Mouse (Mus musculus) Muller cell, postnatal 12 days (primary cell): Measurements from ENCODE around the gene Msmp.
"Not testable (repeated sequence)": the region's sequence is repeated elsewhere in the genome, so short reads cannot be mapped to it uniquely, and the experiment has no call there.

ENCODE experiments used
- DNase-seq: peaks from one replicate; pipeline ENCODE4 v3.0.0-alpha.2; 2015; ENCODE audit errors: inconsistent ontology term

The Msmp gene

DNA sequence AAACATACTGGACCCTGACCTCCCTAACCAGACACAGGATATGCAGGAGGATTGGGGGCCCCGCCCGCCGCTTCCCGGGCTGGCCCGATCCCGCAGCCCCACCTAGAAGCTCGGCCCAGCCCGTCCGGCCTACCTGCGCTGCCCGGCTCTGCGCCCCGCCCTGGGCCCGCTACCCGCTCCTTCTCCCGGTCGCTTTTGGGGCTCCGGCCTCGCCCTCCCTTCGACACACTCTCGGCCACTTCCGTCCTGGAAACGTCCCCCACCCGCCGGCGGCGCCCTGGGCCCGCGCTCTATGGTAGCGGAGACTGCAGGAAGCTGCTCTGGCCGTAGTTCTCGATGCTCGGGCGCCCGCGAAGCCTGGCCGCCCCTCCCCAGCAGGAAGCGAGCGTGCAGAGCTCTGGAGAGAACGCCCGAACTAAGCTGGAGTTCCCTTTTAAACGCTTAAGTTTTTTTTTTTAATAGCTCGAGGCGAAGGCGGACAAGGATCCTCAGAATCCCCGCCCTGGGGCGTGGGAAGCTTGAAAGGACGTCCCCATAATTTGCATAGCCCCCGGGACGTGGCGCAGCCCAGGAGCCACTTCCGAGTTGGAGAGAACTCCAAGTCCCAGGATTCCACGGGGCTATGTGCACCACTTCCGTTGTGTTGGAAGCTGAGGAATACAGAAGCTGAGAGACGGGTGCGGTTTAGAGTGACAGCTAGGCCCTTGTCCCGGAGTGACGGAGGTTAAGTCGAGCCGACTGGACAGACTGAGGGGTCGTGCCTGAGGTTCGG is 22.1 kb downstream of the Msmp start, which contains the start of the genes Creb3 and Tln1:
TSS of gene Creb3 (plus strand) at position 336 of the 772 bp plus-strand sequence.
TSS of gene Tln1 (minus strand) at position 695 of the 772 bp plus-strand sequence.
- DNase-seq, result peak; percentile 99

DNA sequence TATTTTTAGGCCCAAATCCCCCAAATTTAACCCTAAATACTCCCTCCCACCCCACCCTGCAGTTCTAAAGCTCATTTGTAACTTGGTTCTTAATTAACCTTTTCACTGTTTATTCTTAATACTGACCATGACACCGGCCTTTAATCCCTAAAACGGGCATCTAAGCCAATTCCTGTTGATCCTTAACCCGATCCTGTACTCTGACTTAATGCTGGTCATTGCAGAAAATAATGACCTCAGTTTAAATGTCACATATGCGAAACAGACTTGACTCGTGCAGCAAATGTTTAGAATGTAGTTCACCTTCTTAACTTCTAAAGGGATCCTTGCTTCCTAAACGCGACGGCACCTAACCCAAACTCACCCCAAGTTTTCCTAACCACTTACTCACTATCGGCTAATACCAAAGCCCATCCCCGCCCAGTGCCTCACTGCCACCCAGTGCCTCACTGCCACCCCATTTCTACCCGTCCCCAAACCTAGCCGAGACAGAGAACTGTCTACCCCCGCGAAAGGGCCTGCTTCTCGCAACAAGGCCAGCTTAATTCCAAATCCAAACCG is 22.8 kb downstream of the Msmp start:
- DNase-seq, result no peak

DNA sequence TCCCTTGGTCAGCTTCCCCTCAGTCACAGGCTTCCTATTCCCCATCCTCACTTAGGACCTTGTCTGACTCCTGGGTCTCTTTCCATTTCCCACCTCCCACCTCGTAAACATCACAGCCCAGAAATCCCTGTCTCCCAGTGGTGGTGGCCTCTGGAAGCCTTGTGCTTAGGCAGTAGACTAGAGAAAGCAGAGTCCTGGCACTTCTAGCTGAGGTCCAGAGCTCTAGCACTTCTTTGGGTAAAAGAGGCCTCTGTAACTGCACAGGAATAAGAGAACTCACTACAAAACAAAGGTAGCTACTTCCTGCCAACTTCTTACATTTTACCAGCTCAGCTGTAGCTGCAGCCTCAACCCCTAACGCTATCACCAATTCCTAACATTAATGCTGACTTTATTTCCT is 23.3 kb downstream of the Msmp start:
- DNase-seq, result no peak

DNA sequence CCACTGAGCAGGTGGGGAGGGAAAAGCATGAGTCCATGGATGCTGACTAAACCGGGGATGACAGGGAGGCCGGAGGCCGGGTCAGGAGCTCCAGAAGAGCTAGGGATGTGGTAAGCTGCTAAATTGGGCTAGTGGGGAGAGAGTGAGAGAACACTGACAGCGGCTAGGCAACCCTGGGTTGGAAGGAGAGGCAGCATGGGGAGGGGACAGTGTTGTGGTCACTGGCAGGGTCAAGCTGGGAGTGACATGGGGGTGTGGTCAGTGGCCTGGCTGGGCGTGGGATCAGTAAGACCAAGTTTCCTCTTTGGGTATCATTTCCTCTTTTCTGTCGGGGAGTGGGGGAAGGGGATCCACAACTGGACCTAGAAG is 24.1 kb downstream of the Msmp start:
- DNase-seq, result peak; percentile 74

DNA sequence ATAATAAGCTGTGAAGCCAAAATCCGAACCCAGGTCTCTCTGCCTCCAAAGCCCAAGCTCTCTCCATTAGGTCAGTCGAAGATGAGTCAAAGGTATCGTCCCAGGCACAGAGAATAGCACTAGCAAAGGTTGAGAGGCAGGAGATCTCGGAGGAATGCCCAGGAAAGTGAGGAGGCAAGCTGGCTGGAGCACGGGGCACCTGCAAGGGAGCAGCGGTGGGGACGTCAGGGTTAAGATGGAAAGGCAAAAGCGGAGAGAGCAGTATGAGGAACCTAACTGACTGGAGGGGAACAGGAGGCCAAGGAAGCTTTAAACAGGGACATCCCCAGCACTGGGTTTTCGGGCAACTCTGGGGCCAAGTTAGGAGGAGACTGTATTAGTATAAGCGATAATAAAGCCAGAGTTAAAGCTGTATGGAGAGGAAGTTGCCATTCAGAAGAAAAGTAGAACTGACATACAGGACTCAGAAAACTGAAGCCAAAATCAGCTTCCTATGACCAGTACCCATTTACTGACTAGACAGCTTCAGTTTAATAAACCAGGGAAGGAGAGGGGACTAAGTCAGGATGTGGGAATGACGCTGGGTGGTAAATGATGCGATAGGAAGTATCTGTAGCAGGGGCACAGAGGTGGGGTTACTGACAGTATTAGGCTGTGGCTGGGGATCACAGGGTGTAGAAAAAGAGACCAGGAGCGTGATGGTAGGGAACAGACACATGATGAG is 24.6 kb downstream of the Msmp start:
- no peak for DNase-seq

DNA sequence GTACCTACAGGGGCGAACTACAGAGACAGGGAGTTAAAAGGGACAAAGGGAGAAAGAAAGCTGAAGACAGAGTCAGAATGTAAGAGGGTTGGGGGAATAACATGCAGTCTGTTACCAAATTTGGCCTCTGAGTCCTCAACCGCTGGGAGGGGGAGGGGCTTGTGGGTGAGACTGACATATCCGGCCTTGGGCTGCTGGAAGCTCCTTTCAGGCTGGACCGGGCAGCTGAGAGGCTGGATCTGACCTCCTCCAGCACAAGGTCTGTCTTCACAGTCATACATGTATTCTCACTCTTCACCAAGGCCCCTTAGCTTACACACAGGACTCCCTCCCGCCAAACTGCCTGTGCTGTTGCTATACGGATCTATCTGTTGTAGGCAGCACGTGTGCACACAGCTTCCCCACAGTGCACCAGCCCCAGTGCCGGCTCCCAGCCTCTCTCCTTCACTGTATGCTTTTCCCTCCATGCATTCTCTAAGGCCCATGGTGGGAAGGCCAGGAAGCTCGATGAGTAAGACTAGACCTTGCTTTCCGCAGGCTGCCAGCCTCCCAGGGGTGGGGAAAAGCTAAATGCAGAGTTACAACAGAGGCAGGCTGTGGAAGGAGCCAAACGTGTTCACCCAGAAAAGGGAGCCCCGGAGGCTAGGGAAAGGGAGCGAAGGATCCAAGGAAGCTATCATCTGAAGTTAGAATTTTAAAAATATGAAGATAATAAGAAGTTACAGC is 25.5 kb downstream of the Msmp start:
- DNase-seq, result peak; percentile 94

DNA sequence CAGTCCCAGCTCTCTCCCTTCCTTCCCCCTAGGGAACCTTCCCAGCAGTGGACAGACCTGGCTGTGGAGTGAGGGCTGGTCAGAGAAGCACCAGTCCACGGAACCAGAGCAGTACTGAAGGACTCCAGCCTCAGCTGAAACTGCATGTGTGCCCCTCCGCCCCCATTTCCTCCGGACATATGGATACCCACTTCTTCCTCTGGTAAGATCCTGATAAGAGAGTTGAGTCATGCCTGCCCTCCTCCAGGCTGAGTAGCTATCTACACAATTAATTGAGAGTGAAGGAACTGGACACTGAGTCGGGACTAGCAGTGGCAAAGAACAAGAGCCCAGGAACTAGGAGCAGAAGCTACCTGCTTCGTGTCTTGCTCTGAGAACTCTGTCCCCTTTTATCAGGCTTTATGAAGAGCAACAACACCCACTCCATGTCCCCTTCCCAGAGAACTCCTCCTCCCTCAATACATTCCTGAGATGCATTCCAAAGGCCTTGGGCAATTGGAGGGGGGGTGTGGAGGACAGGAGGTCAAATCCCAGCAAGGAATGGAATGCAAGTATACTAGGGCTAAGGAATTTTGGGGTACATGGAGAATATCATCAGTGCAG is 26.2 kb downstream of the Msmp start:
- DNase-seq, result peak; percentile 97

DNA sequence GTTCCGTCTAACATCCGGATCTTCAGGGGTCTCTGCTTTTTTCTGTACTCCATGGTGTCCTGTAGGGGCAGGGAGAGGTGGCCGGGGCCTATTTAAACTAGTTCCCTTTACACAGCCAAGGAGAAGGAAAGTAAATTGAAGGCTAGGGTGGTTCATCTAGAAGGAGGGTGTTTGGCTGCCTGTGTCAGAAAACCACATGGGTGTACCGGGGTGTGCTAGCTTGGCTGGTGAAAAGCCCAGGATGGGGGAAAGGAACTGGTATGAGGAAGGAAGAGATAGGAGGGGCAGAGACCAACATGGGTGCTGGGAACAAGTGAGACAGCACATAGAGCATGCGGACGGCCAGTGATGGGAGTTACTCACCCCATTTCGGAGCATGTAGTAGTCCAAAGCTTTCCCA is 28.4 kb downstream of the Msmp start:
- DNase-seq, result no peak

DNA sequence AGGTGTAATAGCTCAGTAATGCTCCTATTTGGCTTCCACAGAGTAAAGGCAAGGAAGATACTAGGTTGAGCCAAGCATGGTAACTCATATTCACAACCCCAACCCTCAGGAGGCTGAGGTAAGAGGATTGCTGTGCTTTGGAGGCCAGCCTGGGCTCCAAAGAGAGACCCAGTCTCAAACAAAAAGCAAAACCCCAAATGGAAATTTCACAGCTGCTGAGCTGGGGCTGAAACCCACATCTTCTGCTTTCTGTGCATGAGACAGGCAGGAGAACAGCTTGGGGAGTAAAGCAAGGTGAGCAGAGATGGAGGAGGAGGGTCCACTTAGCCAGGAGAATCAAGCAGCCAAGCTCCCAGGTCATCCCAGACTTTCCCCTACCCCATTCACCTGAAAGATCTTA is 30.4 kb downstream of the Msmp start:
- DNase-seq, result no peak

DNA sequence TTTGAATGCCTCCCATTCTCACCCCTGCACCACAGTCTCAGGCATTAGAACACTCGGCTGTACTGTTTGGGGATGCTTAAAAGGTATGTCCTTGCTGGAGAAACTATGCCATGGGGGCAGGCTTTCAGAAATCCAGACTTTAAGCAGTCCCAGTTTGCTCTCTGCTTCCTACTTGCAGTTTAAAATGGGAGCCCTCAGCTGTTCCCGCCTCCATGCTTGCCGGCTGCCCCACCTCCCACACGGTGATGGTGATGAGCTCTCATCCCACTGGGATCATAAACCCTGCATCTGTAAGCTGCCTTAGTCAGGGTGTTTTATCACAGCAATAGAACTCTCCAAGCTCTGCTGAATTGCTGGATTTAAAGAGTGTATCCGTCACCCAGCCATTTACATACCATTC is 31.9 kb downstream of the Msmp start:
- no peak for DNase-seq

DNA sequence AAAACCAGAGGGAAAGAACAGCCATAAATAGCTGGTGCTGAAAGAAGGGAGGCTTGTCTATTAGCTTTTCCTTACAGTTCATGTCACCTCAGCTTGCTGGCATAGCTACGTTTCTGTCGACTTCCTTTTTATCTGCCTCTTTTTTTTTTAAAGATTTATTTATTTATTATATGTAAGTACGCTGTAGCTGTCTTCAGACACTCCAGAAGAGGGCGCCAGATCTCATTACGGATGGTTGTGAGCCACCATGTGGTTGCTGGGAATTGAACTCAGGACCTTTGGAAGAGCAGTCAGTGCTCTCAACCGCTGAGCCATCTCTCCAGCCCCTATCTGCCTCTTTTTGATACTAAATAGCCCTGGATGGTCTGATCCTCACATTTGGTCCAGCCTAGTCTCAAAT is 32.4 kb downstream of the Msmp start:
- DNase-seq, result not testable (repeated sequence)

DNA sequence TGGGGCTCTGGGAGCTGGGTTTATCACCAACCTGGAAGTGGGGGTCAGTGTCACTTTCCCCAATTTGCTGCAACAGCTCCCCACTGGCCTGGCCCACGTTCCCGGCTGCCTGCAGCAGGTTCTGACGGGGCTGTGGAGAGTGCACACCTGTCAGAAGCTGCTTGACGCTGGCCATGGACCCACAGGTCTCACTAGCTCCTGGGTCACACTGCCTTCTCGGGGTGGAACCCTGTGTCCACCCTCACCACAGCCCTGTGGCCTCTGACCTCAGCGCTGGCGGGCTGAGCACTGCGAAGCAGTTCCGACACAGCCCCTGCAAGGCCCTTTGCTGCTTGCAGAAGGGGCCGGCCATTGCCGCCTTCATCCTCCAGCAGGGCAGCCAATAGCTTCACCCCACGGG is 35.2 kb downstream of the Msmp start:
- DNase-seq, result no peak

DNA sequence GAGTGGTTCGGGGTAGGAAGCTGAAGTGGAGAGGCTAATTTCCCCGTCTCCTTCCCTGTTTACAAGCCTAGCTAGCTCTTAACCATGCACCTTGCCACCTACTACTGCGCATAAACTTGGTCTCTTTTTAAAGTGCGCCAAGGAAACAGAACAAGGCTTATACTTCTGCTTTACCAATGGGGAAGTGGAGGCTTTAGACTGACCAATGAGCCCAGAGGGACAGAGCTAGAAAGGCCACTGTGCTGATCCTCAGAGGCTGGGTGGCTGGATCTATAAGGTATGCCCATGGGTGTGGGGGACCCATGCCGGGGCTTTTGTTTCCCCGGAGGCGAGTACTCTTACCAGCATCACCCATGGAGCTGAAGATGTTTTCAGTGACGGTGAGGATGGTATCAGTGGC is 37.1 kb downstream of the Msmp start:
- DNase-seq, result no peak

DNA sequence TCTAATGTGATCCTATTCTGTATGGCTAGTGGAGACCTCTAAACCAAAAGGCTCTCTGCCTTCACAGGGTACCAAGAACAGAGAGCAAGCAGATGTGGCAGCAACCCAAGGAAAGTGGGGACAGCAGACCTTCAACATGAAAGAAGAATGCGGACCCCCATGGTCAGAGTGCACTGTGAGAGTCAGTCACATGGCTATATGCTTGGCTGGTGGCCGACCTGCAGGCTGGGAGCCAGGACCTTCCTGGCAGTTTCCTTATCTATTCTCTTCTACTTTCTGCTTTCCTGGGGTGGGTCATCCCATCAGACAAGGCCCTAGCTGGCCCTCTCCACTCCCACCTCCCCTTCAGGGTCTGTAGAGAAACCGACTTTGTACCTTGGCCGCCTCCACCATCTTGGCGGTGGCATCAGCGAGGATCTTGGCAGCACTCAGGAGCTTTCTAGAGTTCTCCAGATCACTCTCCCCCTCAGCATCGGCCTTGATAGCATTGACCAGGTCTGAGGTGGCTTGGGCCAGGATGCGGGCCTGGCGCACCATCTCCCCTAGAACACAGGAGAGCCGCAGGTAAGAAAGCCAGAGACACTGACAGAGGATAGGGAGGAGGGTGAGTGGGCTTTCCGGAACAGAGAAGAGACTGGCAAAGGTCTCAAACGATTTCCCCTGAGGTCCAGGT is 37.8 kb downstream of the Msmp start:
- DNase-seq, result no peak

DNA sequence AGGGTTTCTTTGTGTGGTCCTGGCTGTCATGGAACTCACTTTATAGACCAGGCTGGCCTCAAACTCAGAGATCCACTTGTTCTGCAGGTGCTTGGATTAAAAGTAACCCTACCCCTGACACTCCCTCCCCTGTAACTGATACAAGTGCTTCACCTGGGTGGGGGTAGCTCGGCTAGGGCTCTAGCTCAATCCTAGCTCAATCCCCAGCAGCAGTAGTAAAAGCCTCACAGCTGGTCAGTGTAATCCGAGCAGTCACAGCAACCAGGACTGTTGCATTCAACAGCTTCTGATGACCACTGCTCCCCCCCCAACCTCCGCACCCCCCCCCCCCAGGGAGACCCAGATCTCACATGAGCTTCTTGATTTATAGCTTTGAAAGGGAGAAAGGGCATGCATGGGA is 42.2 kb downstream of the Msmp start:
- DNase-seq, result no peak

DNA sequence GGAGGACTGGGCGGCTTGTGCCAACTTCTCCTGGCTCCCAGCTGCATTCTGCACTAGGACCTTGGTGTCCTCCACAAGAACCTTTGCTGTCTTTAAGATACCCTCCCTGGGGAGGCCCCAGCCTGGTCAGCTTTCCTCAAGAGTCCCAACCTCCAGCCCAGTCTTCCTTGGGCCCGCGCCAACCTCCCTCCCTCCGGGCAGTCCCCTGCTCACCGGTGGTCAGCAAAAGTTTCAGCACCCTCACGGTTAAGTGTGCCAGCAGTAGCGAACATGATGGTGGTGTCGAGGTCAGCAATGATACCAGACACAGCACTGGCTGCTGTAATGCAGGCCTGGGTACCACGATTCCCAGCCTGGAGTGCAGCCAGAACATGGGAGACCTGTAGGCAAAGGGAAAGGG is 48.3 kb downstream of the Msmp start:
- no peak for DNase-seq

DNA sequence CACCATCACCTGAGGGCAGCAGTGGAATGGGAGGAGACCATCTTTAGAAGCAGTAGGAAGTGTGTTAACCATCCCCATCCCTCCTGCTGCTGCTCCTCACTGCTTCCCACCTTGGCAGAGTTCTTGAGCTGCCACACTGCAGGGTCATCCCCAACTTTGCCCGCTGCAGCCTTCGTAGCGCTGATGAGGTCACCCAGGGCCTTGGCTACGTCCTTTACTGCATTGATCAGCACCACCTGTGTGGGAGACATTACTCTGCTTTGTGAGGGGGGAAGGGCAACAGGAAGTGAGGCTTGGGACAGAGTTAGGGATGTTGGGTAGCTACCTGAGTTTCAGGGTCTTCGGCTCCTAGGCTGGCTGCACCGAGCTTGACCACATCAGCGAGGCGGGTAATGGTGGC is 48.7 kb downstream of the Msmp start:
- DNase-seq, result no peak

DNA sequence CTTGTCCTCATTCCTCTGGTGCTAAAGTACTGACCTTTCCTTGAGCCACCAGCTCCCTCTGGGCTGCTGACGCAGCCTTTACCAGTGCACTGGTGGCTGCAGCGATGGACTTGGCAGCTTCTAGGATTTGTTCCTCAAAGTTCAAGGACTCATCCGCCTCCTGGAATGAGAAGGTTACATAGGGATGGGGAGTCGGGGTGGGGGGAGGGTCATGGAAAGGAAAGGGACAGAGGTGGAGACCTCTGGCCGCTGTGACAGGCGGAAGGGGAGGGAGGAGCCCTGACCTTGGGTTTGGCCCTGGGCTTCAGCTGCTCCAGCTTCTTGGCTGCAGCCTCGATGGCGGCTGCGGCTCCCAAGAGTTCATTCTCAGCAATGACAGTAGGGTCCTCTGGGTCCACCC is 51.0 kb downstream of the Msmp start:
- no peak for DNase-seq
